Mouse (Mus musculus) CH12.LX (cell line): ENCODE data around the gene Popdc2. TPM values are rescaled to one million over a fixed set of nuclear protein-coding genes. Genes with fewer than 3 reads are reported as not detected.

Experiments
- DNase-seq: peaks from one replicate; pipeline ENCODE4 v3.0.0-alpha.2; 2013; ENCODE audit errors: extremely low read depth
- H3K27ac ChIP-seq: 2 replicates; pipeline ENCODE4 v1.5.1; 2012; ENCODE audit warnings: low read depth, mild to moderate bottlenecking, control low read depth, moderate library complexity; ENCODE audit not compliant: insufficient read depth
- H3K27me3 ChIP-seq: replicated peaks from 2 replicates; pipeline ENCODE3; 2012; ENCODE audit warnings: inconsistent platforms
- H3K36me3 ChIP-seq, 2 experiments: replicated peaks in 1 of 2; 2 replicates each; pipeline versions ENCODE3 to v1.6.1; 2012; ENCODE audit warnings: inconsistent platforms in 1 of 2, low read length in 1 of 2, mild to moderate bottlenecking in 1 of 2, mixed read lengths in 1 of 2, moderate library complexity in 1 of 2; ENCODE audit not compliant: control insufficient read depth in 1 of 2, insufficient read depth in 1 of 2
- H3K4me1 ChIP-seq, 2 experiments: 2 replicates each; pipeline ENCODE4 v1.6.1; 2012; ENCODE audit warnings: inconsistent platforms in 1 of 2, moderate library complexity in 1 of 2; ENCODE audit not compliant: insufficient read depth in 2 of 2, control insufficient read depth in 1 of 2
- H3K4me2 ChIP-seq: 2 replicates; pipeline ENCODE4 v1.6.1; 2012; ENCODE audit warnings: low read depth, mild to moderate bottlenecking, control low read depth; ENCODE audit not compliant: poor library complexity, insufficient read depth, severe bottlenecking
- H3K4me3 ChIP-seq, 3 experiments: fragments of 150-350 bp in 1 of 3; sonication (generic) in 1 of 3; replicated peaks in 1 of 3; 2 replicates each; pipeline versions ENCODE3 to v1.5.1; 2011 to 2012; ENCODE audit warnings: low read depth in 2 of 3, low read length in 2 of 3, mild to moderate bottlenecking in 2 of 3, moderate library complexity in 2 of 3, control low read depth in 1 of 3, improper control_type of control experiment in 1 of 3, inconsistent platforms in 1 of 3, mixed read lengths in 1 of 3; ENCODE audit not compliant: poor library complexity in 1 of 3
- H3K79me2 ChIP-seq: replicated peaks from 2 replicates; pipeline ENCODE4 v1.6.1; 2012; ENCODE audit warnings: mild to moderate bottlenecking, moderate library complexity; ENCODE audit not compliant: control insufficient read depth, poor library complexity, insufficient read depth, severe bottlenecking; ENCODE audit errors: extremely low read depth
- H3K9ac ChIP-seq: 2 replicates; pipeline ENCODE4 v1.6.1; 2012; ENCODE audit warnings: low read depth, mild to moderate bottlenecking, control low read depth, moderate library complexity; ENCODE audit not compliant: insufficient read depth
- H3K9me3 ChIP-seq: replicated peaks from 2 replicates; pipeline ENCODE3; 2012; ENCODE audit warnings: low read length, inconsistent platforms, mixed read lengths
- BHLHE40 ChIP-seq: IDR thresholded peaks from 2 replicates; pipeline ENCODE4 v1.6.1; 2011; ENCODE audit warnings: mild to moderate bottlenecking, low read depth, low read length, improper control_type of control experiment
- CHD1 ChIP-seq: IDR thresholded peaks from 2 replicates; pipeline ENCODE4 v1.6.1; 2012; ENCODE audit warnings: low read depth, low read length, improper control_type of control experiment, inconsistent platforms
- CHD2 ChIP-seq: IDR thresholded peaks from 2 replicates; pipeline ENCODE4 v1.6.1; 2011; ENCODE audit warnings: low read length, improper control_type of control experiment
- CTCF ChIP-seq, 2 experiments: IDR thresholded peaks in 1 of 2; conservative IDR thresholded peaks in 1 of 2; 2 replicates each; pipeline ENCODE4 v1.5.1; 2011 to 2012; ENCODE audit warnings: low read depth in 2 of 2, low read length in 2 of 2, improper control_type of control experiment in 1 of 2, inconsistent platforms in 1 of 2, mild to moderate bottlenecking in 1 of 2, moderate library complexity in 1 of 2
- E2F4 ChIP-seq: IDR thresholded peaks from 2 replicates; pipeline ENCODE4 v1.6.1; 2011; ENCODE audit warnings: low read depth, low read length, improper control_type of control experiment; ENCODE audit not compliant: insufficient replicate concordance
- ELF1 ChIP-seq: IDR thresholded peaks from 2 replicates; pipeline ENCODE4 v1.6.1; 2014; ENCODE audit warnings: low read depth, mild to moderate bottlenecking, inconsistent platforms, low read length, improper control_type of control experiment
- EP300 ChIP-seq: IDR thresholded peaks from 2 replicates; pipeline ENCODE4 v1.6.1; 2011; ENCODE audit warnings: low read length, improper control_type of control experiment
- ETS1 ChIP-seq: conservative IDR thresholded peaks from 2 replicates; pipeline ENCODE4 v1.6.1; 2012; ENCODE audit warnings: low read depth, mild to moderate bottlenecking, inconsistent platforms, low read length, improper control_type of control experiment, moderate library complexity
- GABPA ChIP-seq: IDR thresholded peaks from 2 replicates; pipeline ENCODE4 v1.6.1; 2012; ENCODE audit warnings: low read depth, low read length, improper control_type of control experiment, inconsistent platforms; ENCODE audit not compliant: insufficient replicate concordance
- HCFC1 ChIP-seq: IDR thresholded peaks from 2 replicates; pipeline ENCODE4 v1.6.1; 2012; ENCODE audit warnings: low read depth, mild to moderate bottlenecking, inconsistent platforms, low read length, improper control_type of control experiment
- IRF4 ChIP-seq: IDR thresholded peaks from 2 replicates; pipeline ENCODE4 v1.6.1; 2014; ENCODE audit warnings: low read depth, mild to moderate bottlenecking, inconsistent platforms, low read length, improper control_type of control experiment
- JUN ChIP-seq: IDR thresholded peaks from 2 replicates; pipeline ENCODE4 v1.6.1; 2011; ENCODE audit warnings: low read depth, mild to moderate bottlenecking, low read length, improper control_type of control experiment, moderate library complexity; ENCODE audit not compliant: insufficient read depth
- JUND ChIP-seq: conservative IDR thresholded peaks from 2 replicates; pipeline ENCODE4 v1.6.1; 2011; ENCODE audit warnings: low read depth, low read length, improper control_type of control experiment
- KAT2A ChIP-seq: IDR thresholded peaks from 2 replicates; pipeline ENCODE4 v1.6.1; 2012; ENCODE audit warnings: low read length, improper control_type of control experiment, inconsistent platforms; ENCODE audit not compliant: insufficient replicate concordance
- MAFK ChIP-seq: IDR thresholded peaks from 2 replicates; pipeline ENCODE4 v1.6.1; 2011; ENCODE audit warnings: low read length, improper control_type of control experiment; ENCODE audit not compliant: insufficient replicate concordance
- MAX ChIP-seq: IDR thresholded peaks from 2 replicates; pipeline ENCODE4 v1.6.1; 2011; ENCODE audit warnings: low read length, improper control_type of control experiment
- MAZ ChIP-seq: IDR thresholded peaks from 2 replicates; pipeline ENCODE4 v1.6.1; 2012; ENCODE audit warnings: low read depth, mild to moderate bottlenecking, inconsistent platforms, low read length, improper control_type of control experiment, moderate library complexity
- MEF2A ChIP-seq: IDR thresholded peaks from 2 replicates; pipeline ENCODE4 v1.6.1; 2014; ENCODE audit warnings: low read depth, mild to moderate bottlenecking, inconsistent platforms, low read length, improper control_type of control experiment, borderline replicate concordance
- MXI1 ChIP-seq: IDR thresholded peaks from 2 replicates; pipeline ENCODE4 v1.6.1; 2011; ENCODE audit warnings: mild to moderate bottlenecking, low read depth, low read length, improper control_type of control experiment
- MYC ChIP-seq: IDR thresholded peaks from 2 replicates; pipeline ENCODE4 v1.6.1; 2011; ENCODE audit warnings: low read depth, mild to moderate bottlenecking, improper control_type of control experiment, low read length
- NELFE ChIP-seq: IDR thresholded peaks from 2 replicates; pipeline ENCODE4 v1.6.1; 2011; ENCODE audit warnings: low read depth, low read length, improper control_type of control experiment
- NRF1 ChIP-seq: IDR thresholded peaks from 2 replicates; pipeline ENCODE4 v1.6.1; 2014; ENCODE audit warnings: low read depth, mild to moderate bottlenecking, inconsistent platforms, low read length, improper control_type of control experiment, moderate library complexity
- PAX5 ChIP-seq: IDR thresholded peaks from 2 replicates; pipeline ENCODE4 v1.6.1; 2012; ENCODE audit warnings: low read length, inconsistent platforms, mixed read lengths
- POLR2A ChIP-seq: IDR thresholded peaks from 2 replicates; pipeline ENCODE4 v1.6.1; 2011; ENCODE audit warnings: low read depth, mild to moderate bottlenecking, improper control_type of control experiment, low read length
- POLR2AphosphoS2 ChIP-seq: IDR thresholded peaks from 2 replicates; pipeline ENCODE4 v1.6.1; 2011; ENCODE audit warnings: low read depth, low read length, improper control_type of control experiment
- RAD21 ChIP-seq: IDR thresholded peaks from 2 replicates; pipeline ENCODE4 v1.6.1; 2011; ENCODE audit warnings: low read depth, mild to moderate bottlenecking, low read length, improper control_type of control experiment, moderate library complexity
- RCOR1 ChIP-seq: conservative IDR thresholded peaks from 2 replicates; pipeline ENCODE4 v1.6.1; 2012; ENCODE audit warnings: low read depth, mild to moderate bottlenecking, inconsistent platforms, low read length, improper control_type of control experiment
- SIN3A ChIP-seq: IDR thresholded peaks from 2 replicates; pipeline ENCODE4 v1.6.1; 2012; ENCODE audit warnings: low read length, improper control_type of control experiment, inconsistent platforms
- SMC3 ChIP-seq: IDR thresholded peaks from 2 replicates; pipeline ENCODE4 v1.6.1; 2011; ENCODE audit warnings: low read depth, low read length, improper control_type of control experiment
- TBP ChIP-seq: conservative IDR thresholded peaks from 2 replicates; pipeline ENCODE4 v1.6.1; 2011; ENCODE audit warnings: low read depth, low read length, improper control_type of control experiment
- TCF12 ChIP-seq: IDR thresholded peaks from 2 replicates; pipeline ENCODE4 v1.6.1; 2014; ENCODE audit warnings: low read depth, mild to moderate bottlenecking, inconsistent platforms, low read length, improper control_type of control experiment
- UBTF ChIP-seq: IDR thresholded peaks from 2 replicates; pipeline ENCODE4 v1.6.1; 2012; ENCODE audit warnings: low read depth, mild to moderate bottlenecking, inconsistent platforms, low read length, improper control_type of control experiment, moderate library complexity
- USF1 ChIP-seq: IDR thresholded peaks from 2 replicates; pipeline ENCODE4 v1.6.1; 2014; ENCODE audit warnings: low read depth, mild to moderate bottlenecking, inconsistent platforms, low read length, improper control_type of control experiment
- USF2 ChIP-seq: conservative IDR thresholded peaks from 2 replicates; pipeline ENCODE4 v1.6.1; 2011; ENCODE audit warnings: low read depth, low read length, improper control_type of control experiment
- ZC3H11A ChIP-seq: IDR thresholded peaks from 2 replicates; pipeline ENCODE4 v1.6.1; 2012; ENCODE audit warnings: low read depth, mild to moderate bottlenecking, inconsistent platforms, low read length, improper control_type of control experiment
- ZKSCAN1 ChIP-seq: IDR thresholded peaks from 2 replicates; pipeline ENCODE4 v1.6.1; 2012; ENCODE audit warnings: low read depth, inconsistent platforms, low read length, improper control_type of control experiment, borderline replicate concordance
- ZMIZ1 ChIP-seq: IDR thresholded peaks from 2 replicates; pipeline ENCODE4 v1.6.1; 2012; ENCODE audit warnings: low read depth, mild to moderate bottlenecking, inconsistent platforms, low read length, improper control_type of control experiment
- ZNF384 ChIP-seq: IDR thresholded peaks from 2 replicates; pipeline ENCODE4 v1.6.1; 2012; ENCODE audit warnings: low read depth, low read length, improper control_type of control experiment, inconsistent platforms
- dilution Hi-C: fragments of 300-500 bp; cut with MboI; formaldehyde crosslinking; loops from 2 replicates; pipeline ENCODE4 v1.14.3; 2020; ENCODE audit warnings: low sequenced_read_pairs; ENCODE audit not compliant: extremely low pct_unique_long_range_greater_than_20kb, extremely low pct_ligation_motif_present
- in situ Hi-C: fragments of 300-500 bp; cut with MboI; formaldehyde crosslinking; loops from 3 replicates; pipeline ENCODE4 v1.14.3; 2019; ENCODE audit warnings: low sequenced_read_pairs, low pct_ligation_motif_present, low pct_unique_long_range_greater_than_20kb, mixed read lengths
- polyA plus RNA-seq: library from polyadenylated mRNA; unstranded; fragments of >175 nt; gene quantifications from 2 replicates; pipeline ENCODE4 v1.2.1, GENCODE M21; 2012; ENCODE audit warnings: low read depth; ENCODE audit not compliant: insufficient read length
- total RNA-seq, 2 experiments: library from RNA; depleted of rRNA; stranded (reverse); fragments of 300-350 nt in 1 of 2; fragments of >200 nt in 1 of 2; gene quantifications; 2 replicates each; pipeline ENCODE4 v1.2.3; 2012 to 2014

Gene Popdc2
- total and polyA plus RNA-seq, 3 experiments: 0.17 to 3.6 (median 1.1) TPM

GRCm38 (mm10) chr16:38379088-38379487, 17.1 kb downstream of the Popdc2 start:
- peak overlapping the region; percentile 77 for H3K9ac ChIP-seq
- no peaks in the 10 kb centered on the region for H3K36me3 ChIP-seq
- H3K4me3 ChIP-seq: peak overlapping the region in 1 of 3 experiments; percentile 24
- peaks cover 2% of the 10 kb centered on the region for H3K27me3 ChIP-seq
- dilution Hi-C loops: no loop called here
- peak overlapping the region; percentile 84 for H3K4me2 ChIP-seq
- no peaks in the 10 kb centered on the region for H3K9me3 ChIP-seq
- H3K27ac ChIP-seq: peak overlapping the region; percentile 97
- peaks cover 47 to 67% of the 10 kb centered on the region in 2 experiments for H3K4me1 ChIP-seq
- no peaks in the 10 kb centered on the region for H3K79me2 ChIP-seq
- in situ Hi-C loops: no loop called here
- no peak; the same call in 1 of the 2 replicates for TF ChIP-seq ZMIZ1
- TF ChIP-seq IRF4: peak; percentile 93
- peak; percentile 81 for TF ChIP-seq MYC
- peak; percentile 80 for TF ChIP-seq JUN
- peak; percentile 98 for TF ChIP-seq MAZ
- no peak for TF ChIP-seq POLR2AphosphoS2
- TF ChIP-seq ZKSCAN1: no peak
- TF ChIP-seq NELFE: no peak
- TF ChIP-seq PAX5: no peak
- no peak for TF ChIP-seq UBTF
- peak; percentile 38; the same call in 1 of the 2 replicates for TF ChIP-seq MAX
- peak; percentile 98 for TF ChIP-seq ETS1
- TF ChIP-seq TCF12: peak; percentile 100
- TF ChIP-seq CHD1: no peak
- TF ChIP-seq RAD21: peak; percentile 21
- peak; percentile 71; the same call in 1 of the 2 replicates for TF ChIP-seq TBP
- peak; percentile 90 for TF ChIP-seq BHLHE40
- peak; percentile 90 for TF ChIP-seq MEF2A
- no peak; the same call in 1 of the 2 replicates for TF ChIP-seq SMC3
- no peak for TF ChIP-seq GABPA
- peak; percentile 97 for TF ChIP-seq RCOR1
- TF ChIP-seq ZNF384: peak; percentile 91
- no peak for TF ChIP-seq NRF1
- no peak for TF ChIP-seq CTCF (conservative IDR thresholded peaks at IDR 0.05 in 1 of 2, IDR thresholded peaks at IDR 0.05 in 1 of 2; ENCODE audit: low read depth in 2 of 2, low read length in 2 of 2)
- TF ChIP-seq USF2: no peak
- no peak for TF ChIP-seq KAT2A
- peak; percentile 42; the same call in 1 of the 2 replicates for TF ChIP-seq ELF1
- peak; percentile 98 for TF ChIP-seq EP300
- TF ChIP-seq JUND: peak; percentile 81
- no peak for TF ChIP-seq E2F4
- TF ChIP-seq CHD2: peak; percentile 85
- no peak for TF ChIP-seq HCFC1
- TF ChIP-seq ZC3H11A: no peak
- TF ChIP-seq MXI1: no peak; the same call in 1 of the 2 replicates
- no peak for TF ChIP-seq USF1
- TF ChIP-seq POLR2A: no peak; the same call in 1 of the 2 replicates
- TF ChIP-seq MAFK: peak; percentile 95
- peak; percentile 65; the same call in 1 of the 2 replicates for TF ChIP-seq SIN3A
- TF ChIP-seq, all 38 proteins: peak for 19
- peak; percentile 88 for DNase-seq
